Mouse (Mus musculus) brain, adult 10 weeks (tissue): ENCODE data around the gene H2al1c. TPM values are rescaled to one million over a fixed set of nuclear protein-coding genes. Genes with fewer than 3 reads are reported as not detected.

Source experiments
- polyA plus RNA-seq: library from polyadenylated mRNA; stranded (reverse); fragments of 350-450 nt; fragmentation: Illumina TruSeq; extraction: RNeasy Lipid Tissue Mini Kit (QIAGEN cat#74804); gene quantifications from one replicate; pipeline ENCODE4 v1.2.3, GENCODE M21; 2015; ENCODE audit warnings: low read depth, low replicate concordance

H2al1c gene
- polyA plus RNA-seq = not detected

DNA sequence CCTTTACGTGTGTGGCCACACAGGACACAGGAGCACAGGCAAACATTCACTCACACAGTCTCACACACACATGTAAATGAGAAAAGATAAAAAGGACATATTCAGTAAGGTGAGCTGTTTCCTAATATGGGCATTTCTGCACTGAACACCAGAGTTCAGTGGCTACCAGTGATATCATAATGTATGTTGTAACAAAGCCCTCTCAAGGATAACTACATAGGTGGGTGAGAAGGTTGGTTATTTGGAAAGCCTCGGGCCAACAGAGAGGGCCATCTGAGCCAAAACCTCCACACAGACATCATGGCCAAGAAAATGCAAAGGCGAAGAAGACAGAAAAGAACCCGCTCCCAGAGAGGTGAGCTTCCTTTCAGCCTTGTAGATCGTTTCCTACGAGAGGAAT is at the start of gene H2al1c:
Gene H2al1c, plus strand, starts transcription at position 301 of the 400 bp plus-strand sequence.

GRCm38 (mm10) chrX:11298957-11299356 is 6.5 kb upstream of the H2al1c start, which contains the start of gene H2al1a:
H2al1a (plus strand) TSS chrX:11299257.

DNA sequence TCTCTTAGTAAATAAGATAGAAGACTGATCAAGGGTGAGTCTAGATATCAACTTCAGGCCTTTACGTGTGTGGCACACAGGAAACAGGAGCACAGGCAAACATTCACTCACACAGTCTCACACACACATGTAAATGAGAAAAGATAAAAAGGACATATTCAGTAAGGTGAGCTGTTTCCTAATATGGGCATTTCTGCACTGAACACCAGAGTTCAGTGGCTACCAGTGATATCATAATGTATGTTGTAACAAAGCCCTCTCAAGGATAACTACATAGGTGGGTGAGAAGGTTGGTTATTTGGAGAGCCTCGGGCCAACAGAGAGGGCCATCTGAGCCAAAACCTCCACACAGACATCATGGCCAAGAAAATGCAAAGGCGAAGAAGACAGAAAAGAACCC is 3.3 kb upstream of the H2al1c start, which contains the start of gene H2al1b:
Gene H2al1b, plus strand, starts transcription at position 301 of the 400 bp plus-strand sequence.

DNA sequence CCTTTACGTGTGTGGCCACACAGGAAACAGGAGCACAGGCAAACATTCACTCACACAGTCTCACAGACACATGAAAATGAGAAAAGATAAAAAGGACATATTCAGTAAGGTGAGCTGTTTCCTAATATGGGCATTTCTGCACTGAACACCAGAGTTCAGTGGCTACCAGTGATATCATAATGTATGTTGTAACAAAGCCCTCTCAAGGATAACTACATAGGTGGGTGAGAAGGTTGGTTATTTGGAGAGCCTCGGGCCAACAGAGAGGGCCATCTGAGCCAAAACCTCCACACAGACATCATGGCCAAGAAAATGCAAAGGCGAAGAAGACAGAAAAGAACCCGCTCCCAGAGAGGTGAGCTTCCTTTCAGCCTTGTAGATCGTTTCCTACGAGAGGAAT is 3.1 kb downstream of the H2al1c start, which contains the start of gene H2al1d:
Gene H2al1d, plus strand, starts transcription at position 301 of the 400 bp plus-strand sequence.

DNA sequence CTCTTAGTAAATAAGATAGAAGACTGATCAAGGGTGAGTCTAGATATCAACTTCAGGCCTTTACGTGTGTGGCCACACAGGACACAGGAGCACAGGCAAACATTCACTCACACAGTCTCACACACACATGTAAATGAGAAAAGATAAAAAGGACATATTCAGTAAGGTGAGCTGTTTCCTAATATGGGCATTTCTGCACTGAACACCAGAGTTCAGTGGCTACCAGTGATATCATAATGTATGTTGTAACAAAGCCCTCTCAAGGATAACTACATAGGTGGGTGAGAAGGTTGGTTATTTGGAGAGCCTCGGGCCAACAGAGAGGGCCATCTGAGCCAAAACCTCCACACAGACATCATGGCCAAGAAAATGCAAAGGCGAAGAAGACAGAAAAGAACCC is 6.2 kb downstream of the H2al1c start, which contains the start of gene H2al1e:
Gene H2al1e, plus strand, starts transcription at position 301 of the 400 bp plus-strand sequence.

GRCm38 (mm10) chrX:11314858-11315257 is 9.4 kb downstream of the H2al1c start, which contains the start of gene H2al1f:
H2al1f (plus strand) TSS chrX:11315158.

GRCm38 (mm10) chrX:11317956-11318355 is 12.5 kb downstream of the H2al1c start, which contains the start of gene H2al1g:
H2al1g (plus strand) TSS chrX:11318256.

DNA sequence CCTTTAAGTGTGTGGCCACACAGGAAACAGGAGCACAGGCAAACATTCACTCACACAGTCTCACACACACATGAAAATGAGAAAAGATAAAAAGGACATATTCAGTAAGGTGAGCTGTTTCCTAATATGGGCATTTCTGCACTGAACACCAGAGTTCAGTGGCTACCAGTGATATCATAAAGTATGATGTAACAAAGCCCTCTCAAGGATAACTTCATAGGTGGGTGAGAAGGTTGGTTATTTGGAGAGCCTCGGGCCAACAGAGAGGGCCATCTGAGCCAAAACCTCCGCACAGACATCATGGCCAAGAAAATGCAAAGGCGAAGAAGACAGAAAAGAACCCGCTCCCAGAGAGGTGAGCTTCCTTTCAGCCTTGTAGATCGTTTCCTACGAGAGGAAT is 15.7 kb downstream of the H2al1c start, which contains the start of gene H2al1h:
Gene H2al1h, plus strand, starts transcription at position 301 of the 400 bp plus-strand sequence.

GRCm38 (mm10) chrX:11324359-11324758 is 18.9 kb downstream of the H2al1c start, which contains the start of gene H2al1i:
H2al1i (plus strand) TSS chrX:11324659.

DNA sequence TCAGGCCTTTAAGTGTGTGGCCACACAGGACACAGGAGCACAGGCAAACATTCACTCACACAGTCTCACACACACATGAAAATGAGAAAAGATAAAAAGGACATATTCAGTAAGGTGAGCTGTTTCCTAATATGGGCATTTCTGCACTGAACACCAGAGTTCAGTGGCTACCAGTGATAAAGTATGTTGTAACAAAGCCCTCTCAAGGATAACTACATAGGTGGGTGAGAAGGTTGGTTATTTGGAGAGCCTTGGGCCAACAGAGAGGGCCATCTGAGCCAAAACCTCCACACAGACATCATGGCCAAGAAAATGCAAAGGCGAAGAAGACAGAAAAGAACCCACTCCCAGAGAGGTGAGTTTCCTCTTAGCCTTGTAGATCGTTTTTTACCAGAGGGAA is 22.1 kb downstream of the H2al1c start, which contains the start of gene H2al1j:
Gene H2al1j, plus strand, starts transcription at position 301 of the 400 bp plus-strand sequence.

Other genes starting within 250 kb of the H2al1c start
- gene H2al1a, start 6.4 kb upstream of the H2al1c start, polyA plus RNA-seq = not detected
- gene H2al1b, start 3.2 kb upstream of the H2al1c start, polyA plus RNA-seq = not detected
- not detected for gene H2al1d, start 3.2 kb downstream of the H2al1c start, polyA plus RNA-seq
- gene H2al1e, start 6.3 kb downstream of the H2al1c start, polyA plus RNA-seq = not detected
- gene H2al1f, start 9.5 kb downstream of the H2al1c start, polyA plus RNA-seq = not detected
- gene H2al1g, start 12.6 kb downstream of the H2al1c start, polyA plus RNA-seq = not detected
- not detected for gene H2al1h, start 15.8 kb downstream of the H2al1c start, polyA plus RNA-seq
- gene H2al1i, start 19.0 kb downstream of the H2al1c start, polyA plus RNA-seq = not detected
- gene H2al1j, start 22.2 kb downstream of the H2al1c start, polyA plus RNA-seq = not detected